Mouse (Mus musculus): ENCODE results near the gene Gabrg3. TPM values are rescaled to one million over a fixed set of nuclear protein-coding genes. Genes with fewer than 3 reads are reported as not detected.

Gabrg3 gene
- total and polyA plus RNA-seq, 2 experiments from 2014 or later, result 0.11 to 0.22 TPM

- peak; percentile 73 for DNase-seq (ENCODE audit: low spot score)
- H3K4me3 ChIP-seq (ENCODE audit: low read depth, low read length), result no peak overlapping the region
- peak; percentile 85 for ATAC-seq (ENCODE audit: insufficient read depth, low read depth)
- H3K4me2 ChIP-seq (ENCODE audit: low read depth, low read length), result no peak overlapping the region
- H3K36me3 ChIP-seq (replicated peaks; ENCODE audit: control insufficient read depth, insufficient read depth, low read length), result no peaks in the 10 kb centered on the region
- WGBS, result 54% methylated on average over 2 of the region's 2 CpGs
- no peaks in the 10 kb centered on the region for H3K9me3 ChIP-seq (replicated peaks; ENCODE audit: control insufficient read depth, low read length)
- H3K4me1 ChIP-seq (ENCODE audit: control insufficient read depth, insufficient read depth), result no peaks in the 10 kb centered on the region
- TF ChIP-seq CTCF (IDR thresholded peaks at IDR 0.05; ENCODE audit: low read depth) (no peak), EP300 (IDR thresholded peaks at IDR 0.05; ENCODE audit: low read depth) (0 out of 2 replicates have a peak, but pooled peaks have one; percentile 28)
- peak overlapping the region; percentile 79; the same call in 1 of the 2 replicates for H3K27ac ChIP-seq (ENCODE audit: low read depth)
- no peak overlapping the region for H3K9ac ChIP-seq (replicated peaks; ENCODE audit: low read depth, low read length)
- no peaks in the 10 kb centered on the region for H3K27me3 ChIP-seq (ENCODE audit: control insufficient read depth, insufficient read depth, low read length)
These were observed 75.0 kb downstream of the Gabrg3 start for GRCm38 (mm10) chr7:57312018-57312417.

GRCm38 (mm10) chr7:57307337-57307736 lies 79.7 kb downstream of the Gabrg3 start:
- Histone ChIP-seq H3K4me2 (ENCODE audit: low read depth, low read length) (no peak overlapping the region), H3K9ac (replicated peaks; ENCODE audit: low read depth, low read length) (no peak overlapping the region), H3K36me3 (replicated peaks; ENCODE audit: control insufficient read depth, insufficient read depth, low read length) (no peaks in the 10 kb centered on the region), H3K27me3 (ENCODE audit: control insufficient read depth, insufficient read depth, low read length) (no peaks in the 10 kb centered on the region), H3K27ac (ENCODE audit: low read depth) (no peak overlapping the region), H3K9me3 (replicated peaks; ENCODE audit: control insufficient read depth, low read length) (no peaks in the 10 kb centered on the region), H3K4me3 (ENCODE audit: low read depth, low read length) (no peak overlapping the region), H3K4me1 (ENCODE audit: control insufficient read depth, insufficient read depth) (no peaks in the 10 kb centered on the region)
- 36% methylated on average over 1 of the region's 1 CpGs for WGBS
- ATAC-seq (ENCODE audit: insufficient read depth, low read depth) (no peak), DNase-seq (ENCODE audit: low spot score) (no peak)
- TF ChIP-seq EP300 (IDR thresholded peaks at IDR 0.05; ENCODE audit: low read depth) (no peak), CTCF (IDR thresholded peaks at IDR 0.05; ENCODE audit: low read depth) (no peak)

GRCm38 (mm10) chr7:57296639-57297038 lies 90.3 kb downstream of the Gabrg3 start:
- ATAC-seq (ENCODE audit: insufficient read depth, low read depth) (no peak), DNase-seq (ENCODE audit: low spot score) (no peak)
- TF ChIP-seq EP300 (IDR thresholded peaks at IDR 0.05; ENCODE audit: low read depth), result no peak
- TF ChIP-seq CTCF (IDR thresholded peaks at IDR 0.05; ENCODE audit: low read depth), result no peak
- H3K27ac ChIP-seq (ENCODE audit: low read depth), result no peak overlapping the region
- no peaks in the 10 kb centered on the region for H3K4me1 ChIP-seq (ENCODE audit: control insufficient read depth, insufficient read depth)
- no peaks in the 10 kb centered on the region for H3K36me3 ChIP-seq (replicated peaks; ENCODE audit: control insufficient read depth, insufficient read depth, low read length)
- H3K9me3 ChIP-seq (replicated peaks; ENCODE audit: control insufficient read depth, low read length), result no peaks in the 10 kb centered on the region
- no peak overlapping the region for H3K4me3 ChIP-seq (ENCODE audit: low read depth, low read length)
- no peaks in the 10 kb centered on the region for H3K27me3 ChIP-seq (ENCODE audit: control insufficient read depth, insufficient read depth, low read length)
- H3K9ac ChIP-seq (replicated peaks; ENCODE audit: low read depth, low read length), result no peak overlapping the region
- WGBS, result 58% methylated on average over 3 of the region's 3 CpGs
- no peak overlapping the region for H3K4me2 ChIP-seq (ENCODE audit: low read depth, low read length)

GRCm38 (mm10) chr7:57294127-57294526 lies 92.9 kb downstream of the Gabrg3 start:
- 60% methylated on average over 1 of the region's 1 CpGs for WGBS
- no peak overlapping the region for H3K4me2 ChIP-seq (ENCODE audit: low read depth, low read length)

GRCm38 (mm10) chr7:57293564-57293963 lies 93.4 kb downstream of the Gabrg3 start:
- Histone ChIP-seq H3K27ac (ENCODE audit: low read depth) (no peak overlapping the region), H3K9me3 (replicated peaks; ENCODE audit: control insufficient read depth, low read length) (no peaks in the 10 kb centered on the region), H3K27me3 (ENCODE audit: control insufficient read depth, insufficient read depth, low read length) (no peaks in the 10 kb centered on the region), H3K9ac (replicated peaks; ENCODE audit: low read depth, low read length) (no peak overlapping the region), H3K4me2 (ENCODE audit: low read depth, low read length) (no peak overlapping the region), H3K4me1 (ENCODE audit: control insufficient read depth, insufficient read depth) (no peaks in the 10 kb centered on the region), H3K36me3 (replicated peaks; ENCODE audit: control insufficient read depth, insufficient read depth, low read length) (no peaks in the 10 kb centered on the region), H3K4me3 (ENCODE audit: low read depth, low read length) (no peak overlapping the region)
- 68% methylated on average over 6 of the region's 6 CpGs for WGBS
- no peak for TF ChIP-seq EP300 (IDR thresholded peaks at IDR 0.05; ENCODE audit: low read depth)
- TF ChIP-seq CTCF (IDR thresholded peaks at IDR 0.05; ENCODE audit: low read depth), result no peak
- DNase-seq (ENCODE audit: low spot score) (no peak), ATAC-seq (ENCODE audit: insufficient read depth, low read depth) (no peak)

More at GRCm38 (mm10) chr7:57294127-57294526, 92.9 kb downstream of the Gabrg3 start:
- Histone ChIP-seq H3K36me3 (replicated peaks; ENCODE audit: control insufficient read depth, insufficient read depth, low read length) (no peaks in the 10 kb centered on the region), H3K27me3 (ENCODE audit: control insufficient read depth, insufficient read depth, low read length) (no peaks in the 10 kb centered on the region), H3K4me1 (ENCODE audit: control insufficient read depth, insufficient read depth) (no peaks in the 10 kb centered on the region), H3K9ac (replicated peaks; ENCODE audit: low read depth, low read length) (no peak overlapping the region), H3K27ac (ENCODE audit: low read depth) (no peak overlapping the region), H3K4me3 (ENCODE audit: low read depth, low read length) (no peak overlapping the region), H3K9me3 (replicated peaks; ENCODE audit: control insufficient read depth, low read length) (no peaks in the 10 kb centered on the region)
- no peak for DNase-seq (ENCODE audit: low spot score)
- no peak for TF ChIP-seq CTCF (IDR thresholded peaks at IDR 0.05; ENCODE audit: low read depth)
- TF ChIP-seq EP300 (IDR thresholded peaks at IDR 0.05; ENCODE audit: low read depth), result no peak
- no peak for ATAC-seq (ENCODE audit: insufficient read depth, low read depth)

GRCm38 (mm10) chr7:57283186-57283585 lies 103.8 kb downstream of the Gabrg3 start:
- Histone ChIP-seq H3K9ac (replicated peaks; ENCODE audit: low read depth, low read length) (no peak overlapping the region), H3K4me2 (ENCODE audit: low read depth, low read length) (no peak overlapping the region), H3K27ac (ENCODE audit: low read depth) (no peak overlapping the region), H3K4me3 (ENCODE audit: low read depth, low read length) (no peak overlapping the region), H3K4me1 (ENCODE audit: control insufficient read depth, insufficient read depth) (no peaks in the 10 kb centered on the region), H3K27me3 (ENCODE audit: control insufficient read depth, insufficient read depth, low read length) (no peaks in the 10 kb centered on the region), H3K36me3 (replicated peaks; ENCODE audit: control insufficient read depth, insufficient read depth, low read length) (no peaks in the 10 kb centered on the region), H3K9me3 (replicated peaks; ENCODE audit: control insufficient read depth, low read length) (no peaks in the 10 kb centered on the region)
- TF ChIP-seq EP300 (IDR thresholded peaks at IDR 0.05; ENCODE audit: low read depth), result no peak
- TF ChIP-seq CTCF (IDR thresholded peaks at IDR 0.05; ENCODE audit: low read depth), result no peak
- ATAC-seq (ENCODE audit: insufficient read depth, low read depth) (no peak), DNase-seq (ENCODE audit: low spot score) (no peak)
- 60% methylated on average over 6 of the region's 6 CpGs for WGBS
